Mouse (Mus musculus) ES-E14 (cell line): ENCODE data around the gene Neurog3. TPM values are rescaled to one million over a fixed set of nuclear protein-coding genes. Genes with fewer than 3 reads are reported as not detected.

Experiments used
- DNase-seq: peaks from one replicate; pipeline ENCODE4 v3.0.0-alpha.2; 2013; ENCODE audit warnings: low read depth, low spot score
- H3K27ac ChIP-seq: 2 replicates; pipeline ENCODE4 v1.5.1; 2012; ENCODE audit warnings: low read depth, mild to moderate bottlenecking, low read length, moderate library complexity, mixed read lengths; ENCODE audit not compliant: poor library complexity, insufficient read depth, severe bottlenecking
- H3K36me3 ChIP-seq: 2 replicates; pipeline ENCODE4 v1.6.1; 2012; ENCODE audit warnings: mild to moderate bottlenecking, low read length, moderate library complexity, mixed read lengths; ENCODE audit not compliant: control insufficient read depth, poor library complexity, insufficient read depth, severe bottlenecking
- H3K4me1 ChIP-seq, 2 experiments: fragments of 150-350 bp in 1 of 2; sonication (generic) in 1 of 2; 2 replicates each; pipeline ENCODE4 v1.6.1; 2012; ENCODE audit warnings: low read length in 2 of 2, mild to moderate bottlenecking in 1 of 2, mixed read lengths in 1 of 2; ENCODE audit not compliant: control insufficient read depth in 2 of 2, insufficient read depth in 2 of 2, poor library complexity in 1 of 2
- H3K4me3 ChIP-seq, 2 experiments: fragments of 150-350 bp in 1 of 2; sonication (generic) in 1 of 2; 2 replicates each; pipeline ENCODE4 v1.5.1; 2012; ENCODE audit warnings: low read length in 2 of 2, low read depth in 1 of 2, mild to moderate bottlenecking in 1 of 2, mixed read lengths in 1 of 2; ENCODE audit not compliant: insufficient read depth in 1 of 2, poor library complexity in 1 of 2, severe bottlenecking in 1 of 2
- H3K9ac ChIP-seq: 2 replicates; pipeline ENCODE4 v1.6.1; 2012; ENCODE audit warnings: low read depth, mild to moderate bottlenecking, low read length, mixed read lengths; ENCODE audit not compliant: poor library complexity, insufficient read depth, severe bottlenecking
- H3K9me3 ChIP-seq: fragments of 150-350 bp; sonication (generic); 2 replicates; pipeline ENCODE4 v1.6.1; 2012; ENCODE audit warnings: low read depth, mild to moderate bottlenecking, low read length; ENCODE audit not compliant: control insufficient read depth, insufficient read depth
- CHD2 ChIP-seq: IDR thresholded peaks from 2 replicates; pipeline ENCODE4 v1.6.1; 2014; ENCODE audit warnings: mild to moderate bottlenecking, low read depth, low read length, inconsistent platforms
- HCFC1 ChIP-seq: IDR thresholded peaks from 2 replicates; pipeline ENCODE4 v1.6.1; 2012; ENCODE audit warnings: low read length, inconsistent platforms, borderline replicate concordance; ENCODE audit not compliant: insufficient read depth
- MAFK ChIP-seq: IDR thresholded peaks from 2 replicates; pipeline ENCODE4 v1.6.1; 2014; ENCODE audit warnings: mild to moderate bottlenecking, low read depth, low read length, inconsistent platforms; ENCODE audit not compliant: insufficient read depth
- ZC3H11A ChIP-seq: IDR thresholded peaks from 2 replicates; pipeline ENCODE4 v1.6.1; 2012; ENCODE audit warnings: low read depth, mild to moderate bottlenecking, inconsistent platforms, low read length, borderline replicate concordance
- ZNF384 ChIP-seq: IDR thresholded peaks from 2 replicates; pipeline ENCODE4 v1.6.1; 2012; ENCODE audit warnings: low read depth, low read length, inconsistent platforms
- in situ Hi-C, 2 experiments: fragments of 600-800 bp; cut with MboI; formaldehyde crosslinking; loops; one replicate each; pipeline ENCODE4 v1.15.1; 2025; ENCODE audit warnings: low sequenced_read_pairs in 2 of 2, inconsistent platforms in 1 of 2; ENCODE audit not compliant: unreplicated experiment in 2 of 2
- total RNA-seq: library from RNA; depleted of rRNA; stranded (reverse); fragments of 300-350 nt; gene quantifications from 2 replicates; pipeline ENCODE4 v1.2.3, GENCODE M21; 2012; rRNA removed

Gene Neurog3
- total RNA-seq, 1 experiment, result 0.94 TPM

GRCm38 (mm10) chr10:62181701-62182100 is 48.8 kb downstream of the Neurog3 start:
- DNase-seq, result no peak
- Histone ChIP-seq H3K36me3 (no peaks in the 10 kb centered on the region), H3K27ac (no peak overlapping the region), H3K4me3 (no peak overlapping the region), H3K9ac (no peak overlapping the region), H3K4me1 (peaks cover 0 to 4% of the 10 kb centered on the region in 2 experiments; a peak in 1 of 4 replicates), H3K9me3 (no peaks in the 10 kb centered on the region)
- in situ Hi-C loops, result loop anchor here (5.0 kb wide), 2 partner anchors 74 to 79 kb away; no protein-coding TSS in a partner anchor
- TF ChIP-seq ZC3H11A, result no peak
- TF ChIP-seq HCFC1, result no peak
- TF ChIP-seq ZNF384, result no peak
- TF ChIP-seq CHD2, result no peak
- no peak for TF ChIP-seq MAFK

- Histone ChIP-seq H3K4me1 (peaks cover 0 to 4% of the 10 kb centered on the region in 2 experiments; a peak in 1 of 4 replicates), H3K9ac (no peak overlapping the region), H3K9me3 (no peaks in the 10 kb centered on the region), H3K36me3 (no peaks in the 10 kb centered on the region), H3K27ac (no peak overlapping the region), H3K4me3 (no peak overlapping the region)
- no peak for DNase-seq
- TF ChIP-seq ZC3H11A, result no peak
- TF ChIP-seq HCFC1, result no peak
- in situ Hi-C loops, result loop anchor here (5.0 kb wide), 2 partner anchors 75 to 80 kb away; no protein-coding TSS in a partner anchor
These were observed 49.7 kb downstream of the Neurog3 start for GRCm38 (mm10) chr10:62182471-62183014.

GRCm38 (mm10) chr10:62183053-62183452 is 50.2 kb downstream of the Neurog3 start:
- peak; percentile 99 for DNase-seq
- no peaks in the 10 kb centered on the region for H3K36me3 ChIP-seq
- H3K4me3 ChIP-seq, result no peak overlapping the region
- no peak overlapping the region for H3K27ac ChIP-seq
- no peak overlapping the region for H3K9ac ChIP-seq
- in situ Hi-C loops, result loop anchor here (5.0 kb wide), 2 partner anchors 76 to 81 kb away; no protein-coding TSS in a partner anchor
- TF ChIP-seq ZC3H11A (peak; percentile 100), ZNF384 (no peak), MAFK (no peak), HCFC1 (peak; percentile 73; the same call in 1 of the 2 replicates), CHD2 (no peak)
- peaks cover 0 to 4% of the 10 kb centered on the region in 2 experiments; a peak in 1 of 4 replicates for H3K4me1 ChIP-seq
- no peaks in the 10 kb centered on the region for H3K9me3 ChIP-seq

Other genes starting within 250 kb of the Neurog3 start
- gene Col13a1, start 154.0 kb upstream of the Neurog3 start, total RNA-seq, result 4.2 and 4.7 TPM in 2 replicates
- gene Fam241b, start 10.8 kb downstream of the Neurog3 start, total RNA-seq, result 6.9 and 7.5 TPM in 2 replicates
- gene Tspan15, start 98.2 kb downstream of the Neurog3 start, total RNA-seq, result 10.1 and 26.3 TPM in 2 replicates
- 0.18 and 0.26 TPM in 2 replicates for gene Tacr2, start 119.3 kb downstream of the Neurog3 start, total RNA-seq
- 18.8 and 22.6 TPM in 2 replicates for gene Hk1, start 246.8 kb downstream of the Neurog3 start, total RNA-seq